In genomic region chr3:28408859-28409459, GRCm38 (mm10) we compare ENCODE assay signal across 8 mouse cellular contexts.
A peak's percentile ranks its signal among the peaks of the same experiment; 100 is the strongest.
DNase-seq lines count a peak whose midpoint lies in the region; ATAC-seq and TF ChIP-seq lines count a peak whose summit lies in the region.

No protein-coding gene starts in this region.

- no peak overlapping the region; the same call in 1 of the 2 replicates for H3K4me2 ChIP-seq in liver, embryonic 15.5 days
- H3K4me2 ChIP-seq in neural tube, embryonic 14.5 days (ENCODE audit: low read depth, low read length), result no peak overlapping the region

- H3K9me3 ChIP-seq in G1E (replicated peaks), result no peaks in the 10 kb centered on the region
- no peaks in the 10 kb centered on the region for H3K9me3 ChIP-seq in liver, embryonic 15.5 days (replicated peaks)
- H3K9me3 ChIP-seq in neural tube, embryonic 14.5 days (ENCODE audit: control insufficient read depth, low read length), result no peaks in the 10 kb centered on the region

- no peak for DNase-seq in G1E (ENCODE audit: low spot score)
- DNase-seq in cerebellum, adult 2 months, result peak; percentile 73 to 82
- DNase-seq in frontal cortex, adult 2 months (ENCODE audit: extremely low spot score in 1 of 2, low spot score in 1 of 2), result peak; percentile 61 to 74
- peak; percentile 32 to 58 for DNase-seq in heart, postnatal 36 days
- peak; percentile 65 for DNase-seq in layer of hippocampus, adult 11-12 months (ENCODE audit: low spot score)

- WGBS in cerebellum, adult 2 months, result 22% methylated on average over 12 of the region's 12 CpGs
- 53% methylated on average over 12 of the region's 12 CpGs for WGBS in liver, embryonic 15.5 days (ENCODE audit: insufficient replicate concordance)
- WGBS in neural tube, embryonic 14.5 days, result 55% methylated on average over 12 of the region's 12 CpGs

- no peak overlapping the region for H3K4me3 ChIP-seq in G1E (ENCODE audit: low read depth, low read length)
- H3K4me3 ChIP-seq in cerebellum, adult 2 months (replicated peaks; ENCODE audit: insufficient read depth, low read depth, low read length), result no peak overlapping the region
- no peak overlapping the region for H3K4me3 ChIP-seq in liver, embryonic 15.5 days (replicated peaks)
- no peak overlapping the region for H3K4me3 ChIP-seq in neural tube, embryonic 14.5 days (ENCODE audit: low read depth, low read length)

- peak; percentile 73 for ATAC-seq in G1E (ENCODE audit: extremely low read depth, insufficient number of reproducible peaks, low FRiP score, poor library complexity, severe bottlenecking)
- peak; percentile 76 for ATAC-seq in liver, embryonic 15.5 days (ENCODE audit: insufficient read depth)
- peak; percentile 74; the same call in 1 of the 2 replicates for ATAC-seq in neural tube, embryonic 14.5 days (ENCODE audit: low read depth)
- no peak for ATAC-seq in activated CD4-positive, CD25-positive, alpha-beta regulatory T cell, adult 4 months

- H3K27ac ChIP-seq in cerebellum, adult 2 months (ENCODE audit: insufficient read depth, low read length), result peak overlapping the region; percentile 2; the same call in 1 of the 2 replicates
- H3K27ac ChIP-seq in liver, embryonic 15.5 days (replicated peaks), result no peak overlapping the region
- H3K27ac ChIP-seq in neural tube, embryonic 14.5 days (ENCODE audit: low read depth, low read length), result no peak overlapping the region

- intact Hi-C loops in heart, postnatal 36 days (cut with DNase I), result loop anchor here (5.0 kb wide), 1 partner anchor 242 kb away; no protein-coding TSS in a partner anchor

- H3K27me3 ChIP-seq in G1E (ENCODE audit: insufficient read depth, low read length), result no peaks in the 10 kb centered on the region
- no peaks in the 10 kb centered on the region for H3K27me3 ChIP-seq in cerebellum, adult 2 months (ENCODE audit: control insufficient read depth, insufficient read depth, low read length)
- H3K27me3 ChIP-seq in liver, embryonic 15.5 days, result no peaks in the 10 kb centered on the region
- H3K27me3 ChIP-seq in neural tube, embryonic 14.5 days (ENCODE audit: control insufficient read depth, insufficient read depth, low read length), result no peaks in the 10 kb centered on the region

- no peaks in the 10 kb centered on the region for H3K4me1 ChIP-seq in G1E (ENCODE audit: insufficient read depth, low read depth, low read length)
- H3K4me1 ChIP-seq in cerebellum, adult 2 months (ENCODE audit: control insufficient read depth, insufficient read depth, low read length), result peaks cover 27% of the 10 kb centered on the region; the same call in 1 of the 2 replicates
- 0 out of 2 replicates have a peak, but pooled peaks cover 2% of the 10 kb centered on the region for H3K4me1 ChIP-seq in liver, embryonic 15.5 days (replicated peaks)
- H3K4me1 ChIP-seq in neural tube, embryonic 14.5 days (ENCODE audit: control insufficient read depth, insufficient read depth, low read length), result 0 out of 2 replicates have a peak, but pooled peaks cover 7% of the 10 kb centered on the region

- TF ChIP-seq CTCF in G1E (IDR thresholded peaks at IDR 0.05; ENCODE audit: low read depth, low read length), result no peak
- 0 out of 2 replicates have a peak, but pooled peaks have one; percentile 4 for TF ChIP-seq CTCF in cerebellum, adult 2 months (IDR thresholded peaks at IDR 0.05; ENCODE audit: borderline replicate concordance, insufficient read depth, low read depth, low read length)

- no peaks in the 10 kb centered on the region for H3K36me3 ChIP-seq in G1E (replicated peaks)
- no peaks in the 10 kb centered on the region for H3K36me3 ChIP-seq in liver, embryonic 15.5 days (replicated peaks)
- no peaks in the 10 kb centered on the region for H3K36me3 ChIP-seq in neural tube, embryonic 14.5 days (ENCODE audit: control insufficient read depth, insufficient read depth, low read length)

- TF ChIP-seq POLR2A in cerebellum, adult 2 months (IDR thresholded peaks at IDR 0.05; ENCODE audit: borderline replicate concordance, insufficient read depth, low read length), result no peak

- H3K9ac ChIP-seq in liver, embryonic 15.5 days, result no peak overlapping the region
- no peak overlapping the region for H3K9ac ChIP-seq in neural tube, embryonic 14.5 days (replicated peaks; ENCODE audit: low read depth, low read length)
